Mouse (Mus musculus): ENCODE measurements around the gene Pln.

Pln gene

GRCm38 (mm10) chr10:53337162-53337923, at the start of gene Pln:
Gene Pln, plus strand, starts transcription at chr10:53337667.
- DNase-seq = no peak

GRCm38 (mm10) chr10:53305867-53306266, 31.6 kb upstream of the Pln start:
- DNase-seq = no peak

GRCm38 (mm10) chr10:53306674-53307073, 30.8 kb upstream of the Pln start:
- no peak for DNase-seq

- no peak for DNase-seq
Observed at GRCm38 (mm10) chr10:53323367-53323766, 14.1 kb upstream of the Pln start.

- DNase-seq = no peak
Observed at GRCm38 (mm10) chr10:53324663-53325062, 12.8 kb upstream of the Pln start.

- DNase-seq = no peak
Observed at GRCm38 (mm10) chr10:53326367-53326766, 11.1 kb upstream of the Pln start.

GRCm38 (mm10) chr10:53329257-53329656, 8.2 kb upstream of the Pln start:
- DNase-seq = no peak

- no peak for DNase-seq
Observed at GRCm38 (mm10) chr10:53332752-53333151, 4.7 kb upstream of the Pln start.

- DNase-seq = no peak
Observed at GRCm38 (mm10) chr10:53335266-53335665, 2.2 kb upstream of the Pln start.

GRCm38 (mm10) chr10:53335974-53336373, 1.5 kb upstream of the Pln start:
- DNase-seq = no peak

- no peak for DNase-seq
Observed at GRCm38 (mm10) chr10:53339045-53339444, 1.6 kb downstream of the Pln start.

GRCm38 (mm10) chr10:53341288-53341965, 4.0 kb downstream of the Pln start:
- DNase-seq = no peak

- DNase-seq = no peak
Observed at GRCm38 (mm10) chr10:53342166-53342728, 4.8 kb downstream of the Pln start.

GRCm38 (mm10) chr10:53343384-53343783, 5.9 kb downstream of the Pln start:
- no peak for DNase-seq

- no peak for DNase-seq
Observed at GRCm38 (mm10) chr10:53343865-53344264, 6.4 kb downstream of the Pln start.

- no peak for DNase-seq
Observed at GRCm38 (mm10) chr10:53345508-53345907, 8.0 kb downstream of the Pln start.

GRCm38 (mm10) chr10:53346506-53346905, 9.0 kb downstream of the Pln start:
- peak; percentile 11 to 19 for DNase-seq

- DNase-seq = no peak
Observed at GRCm38 (mm10) chr10:53346916-53347315, 9.4 kb downstream of the Pln start.

GRCm38 (mm10) chr10:53347787-53348755, 10.6 kb downstream of the Pln start:
- DNase-seq = peak; percentile 10 to 14

- no peak for DNase-seq
Observed at GRCm38 (mm10) chr10:53349254-53349653, 11.8 kb downstream of the Pln start.

- no peak for DNase-seq
Observed at GRCm38 (mm10) chr10:53353665-53354064, 16.2 kb downstream of the Pln start.

- DNase-seq = no peak
Observed at GRCm38 (mm10) chr10:53359016-53359415, 21.5 kb downstream of the Pln start.

GRCm38 (mm10) chr10:53364311-53364710, 26.8 kb downstream of the Pln start:
- no peak for DNase-seq
